Comparison of ENCODE assay signal across 22 mouse cellular contexts in the genomic region with DNA sequence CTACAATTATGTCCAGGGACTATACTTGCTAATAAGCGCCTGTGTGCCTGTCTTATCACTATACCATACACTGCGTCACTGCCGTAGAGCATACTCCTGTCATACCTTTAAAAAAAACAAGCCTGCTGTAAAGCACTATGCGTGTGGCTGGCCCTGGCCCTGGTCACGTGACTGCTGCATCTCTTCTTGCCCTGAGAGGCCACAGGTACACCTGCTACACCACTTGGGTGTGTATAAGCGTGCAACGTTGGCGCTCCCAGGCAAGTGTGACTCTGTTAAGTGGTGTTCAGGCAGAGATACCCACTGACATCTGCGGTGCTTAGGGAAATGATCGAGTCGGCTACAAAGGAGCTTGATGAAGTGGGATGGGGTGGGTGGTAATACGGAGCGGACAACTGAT. TPM values are rescaled to one million over a fixed set of nuclear protein-coding genes. Genes with fewer than 3 reads are reported as not detected.
A peak's percentile ranks its signal among the peaks of the same experiment; 100 is the strongest.
DNase-seq lines count a peak whose midpoint lies in the region; ATAC-seq and TF ChIP-seq lines count a peak whose summit lies in the region.
"Had no signal": no experiment of that assay in that cellular context is flagged by ENCODE, and none has a peak within 500 bp of the region (broad histone marks: within the 10 kb centered on the region; RNA-seq: fewer than 3 reads in every experiment).

No protein-coding gene starts in this region.

- H3K4me3 ChIP-seq in testis, adult 2 months (ENCODE audit: control insufficient read depth, low read depth, low read length): peak overlapping the region; percentile 34
- H3K4me3 ChIP-seq in MEL (ENCODE audit: control insufficient read depth in 1 of 2, insufficient read depth in 1 of 2, low read depth in 2 of 2, low read length in 2 of 2): no peak overlapping the region
- no peak overlapping the region for H3K4me3 ChIP-seq in stomach, postnatal 0 days (ENCODE audit: low read depth, low read length)
- no peak overlapping the region for H3K4me3 ChIP-seq in intestine, embryonic 16.5 days (ENCODE audit: low read length)
- H3K4me3 ChIP-seq: embryonic facial prominence, embryonic 10.5 days; embryonic facial prominence, embryonic 12.5 days; forebrain, embryonic 13.5 days; forebrain, embryonic 15.5 days had no signal

- DNase-seq in heart, adult 11 months: peak; percentile 90
- no peak for DNase-seq in heart, postnatal 36 days
- no peak for DNase-seq in testis, postnatal 14 days (ENCODE audit: low spot score)
- DNase-seq in MEL (ENCODE audit: low read depth, low spot score): no peak
- no peak for DNase-seq in stomach, postnatal 0 days (ENCODE audit: low spot score)
- DNase-seq in kidney, postnatal 10 days: no peak
- DNase-seq: adrenal gland, adult 2 months; adrenal gland, postnatal 10 days; adrenal gland, postnatal 25 days; cerebellum, adult 11 months; cerebellum, adult 18-20 months; cerebellum, adult 9-10 months; cerebellum, postnatal 10 days; cerebellum, postnatal 25 days; forebrain, postnatal 0 days had no signal

- H3K4me1 ChIP-seq in testis, adult 2 months (ENCODE audit: control insufficient read depth, insufficient read depth, low read length): peaks cover 10% of the 10 kb centered on the region
- H3K4me1 ChIP-seq in MEL (ENCODE audit: control insufficient read depth in 1 of 2, insufficient read depth in 2 of 2, low read length in 2 of 2): peaks cover 0 to 10% of the 10 kb centered on the region in 2 experiments; a peak in 2 of 4 replicates
- H3K4me1 ChIP-seq in stomach, postnatal 0 days (replicated peaks; ENCODE audit: control insufficient read depth, insufficient read depth): no peaks in the 10 kb centered on the region
- no peaks in the 10 kb centered on the region for H3K4me1 ChIP-seq in intestine, embryonic 16.5 days (ENCODE audit: control insufficient read depth, insufficient read depth, low read length)
- H3K4me1 ChIP-seq: forebrain, embryonic 13.5 days; forebrain, embryonic 15.5 days had no signal

- ATAC-seq in stomach, postnatal 0 days (ENCODE audit: low FRiP score, low TSS enrichment): 0 out of 2 replicates have a peak, but pooled peaks have one; percentile 47
- ATAC-seq in intestine, embryonic 16.5 days: no peak
- ATAC-seq: forebrain, embryonic 13.5 days; forebrain, embryonic 15.5 days; forebrain, postnatal 0 days had no signal

- H3K4me2 ChIP-seq in stomach, postnatal 0 days (replicated peaks; ENCODE audit: low read depth): no peak overlapping the region
- H3K4me2 ChIP-seq in intestine, embryonic 16.5 days (ENCODE audit: low read depth, low read length): no peak overlapping the region
- H3K4me2 ChIP-seq: embryonic facial prominence, embryonic 12.5 days; forebrain, embryonic 13.5 days; forebrain, embryonic 15.5 days had no signal

- H3K9me3 ChIP-seq in MEL (replicated peaks; ENCODE audit: insufficient read depth, low read length): no peaks in the 10 kb centered on the region
- no peaks in the 10 kb centered on the region for H3K9me3 ChIP-seq in stomach, postnatal 0 days (ENCODE audit: control insufficient read depth, low read length)
- no peaks in the 10 kb centered on the region for H3K9me3 ChIP-seq in intestine, embryonic 16.5 days (ENCODE audit: control insufficient read depth, low read length)
- H3K9me3 ChIP-seq: embryonic facial prominence, embryonic 10.5 days; embryonic facial prominence, embryonic 12.5 days; forebrain, embryonic 13.5 days; forebrain, embryonic 15.5 days; G1E had no signal

- WGBS in stomach, postnatal 0 days: 88% methylated on average over 13 of the region's 13 CpGs
- WGBS in intestine, embryonic 16.5 days: 88% methylated on average over 13 of the region's 13 CpGs

- intact Hi-C loops in heart, postnatal 36 days (cut with DNase I): no loop called here

- no peaks in the 10 kb centered on the region for H3K27me3 ChIP-seq in testis, adult 2 months (ENCODE audit: control insufficient read depth, insufficient read depth, low read length)
- H3K27me3 ChIP-seq in MEL (ENCODE audit: control insufficient read depth in 1 of 2, insufficient read depth in 2 of 2, low read length in 2 of 2): no peaks in the 10 kb centered on the region
- no peaks in the 10 kb centered on the region for H3K27me3 ChIP-seq in stomach, postnatal 0 days (ENCODE audit: control insufficient read depth, insufficient read depth, low read length)
- no peaks in the 10 kb centered on the region for H3K27me3 ChIP-seq in intestine, embryonic 16.5 days (replicated peaks; ENCODE audit: control insufficient read depth, insufficient read depth, low read length)
- H3K27me3 ChIP-seq: embryonic facial prominence, embryonic 12.5 days; forebrain, embryonic 13.5 days; forebrain, embryonic 15.5 days had no signal

- no peak overlapping the region for H3K27ac ChIP-seq in testis, adult 2 months (ENCODE audit: control insufficient read depth, insufficient read depth, low read depth, low read length)
- no peak overlapping the region for H3K27ac ChIP-seq in MEL (ENCODE audit: control insufficient read depth, low read depth, low read length)
- no peak overlapping the region for H3K27ac ChIP-seq in stomach, postnatal 0 days (replicated peaks)
- H3K27ac ChIP-seq in intestine, embryonic 16.5 days (ENCODE audit: low read length): no peak overlapping the region
- H3K27ac ChIP-seq: embryonic facial prominence, embryonic 10.5 days; embryonic facial prominence, embryonic 12.5 days; forebrain, embryonic 13.5 days; forebrain, embryonic 15.5 days had no signal

- TF ChIP-seq RAD21 in MEL (IDR thresholded peaks at IDR 0.05; ENCODE audit: low read depth, low read length): no peak

- H3K36me3 ChIP-seq in testis, adult 2 months (ENCODE audit: control insufficient read depth, insufficient read depth, low read length): no peaks in the 10 kb centered on the region
- H3K36me3 ChIP-seq in MEL (ENCODE audit: control insufficient read depth in 1 of 2, insufficient read depth in 2 of 2, low read length in 2 of 2): peaks cover 0 to 8% of the 10 kb centered on the region in 2 experiments; a peak in 2 of 4 replicates
- H3K36me3 ChIP-seq in stomach, postnatal 0 days (ENCODE audit: control insufficient read depth, insufficient read depth, low read length): no peaks in the 10 kb centered on the region
- no peaks in the 10 kb centered on the region for H3K36me3 ChIP-seq in intestine, embryonic 16.5 days (ENCODE audit: control insufficient read depth, insufficient read depth, low read length)
- H3K36me3 ChIP-seq: embryonic facial prominence, embryonic 10.5 days; embryonic facial prominence, embryonic 12.5 days; forebrain, embryonic 15.5 days; G1E had no signal

- no peak for TF ChIP-seq CTCF in testis, adult 2 months (IDR thresholded peaks at IDR 0.05; ENCODE audit: control insufficient read depth, insufficient read depth, insufficient replicate concordance, low read depth, low read length)
- no peak for TF ChIP-seq CTCF in MEL (IDR thresholded peaks at IDR 0.05 in 2 of 3, conservative IDR thresholded peaks at IDR 0.05 in 1 of 3; ENCODE audit: control insufficient read depth in 1 of 3, insufficient read depth in 1 of 3, low read depth in 2 of 3, low read length in 3 of 3, poor library complexity in 1 of 3, severe bottlenecking in 1 of 3)
- no peak for TF ChIP-seq CTCF in stomach, postnatal 0 days (IDR thresholded peaks at IDR 0.05; ENCODE audit: low read depth)

- H3K79me2 ChIP-seq in MEL (ENCODE audit: control insufficient read depth, insufficient read depth, low read length, poor library complexity): no peaks in the 10 kb centered on the region

- no peak for TF ChIP-seq POLR2A in testis, adult 2 months (IDR thresholded peaks at IDR 0.05; ENCODE audit: control insufficient read depth, low read depth, low read length)
- no peak for TF ChIP-seq POLR2A in MEL (IDR thresholded peaks at IDR 0.05; ENCODE audit: control insufficient read depth in 1 of 2, insufficient read depth in 1 of 2, low read depth in 1 of 2, low read length in 2 of 2, poor library complexity in 1 of 2)

- no peak for TF ChIP-seq EP300 in MEL (IDR thresholded peaks at IDR 0.05; ENCODE audit: low read depth in 1 of 2, low read length in 2 of 2)
- no peak for TF ChIP-seq EP300 in stomach, postnatal 0 days (optimal IDR thresholded peaks at IDR 0.05)

- no peak overlapping the region for H3K9ac ChIP-seq in MEL (ENCODE audit: control insufficient read depth, low read depth, low read length, poor library complexity, severe bottlenecking)
- H3K9ac ChIP-seq in stomach, postnatal 0 days (ENCODE audit: low read length): no peak overlapping the region
- H3K9ac ChIP-seq in intestine, embryonic 16.5 days (ENCODE audit: low read depth, low read length): no peak overlapping the region
- H3K9ac ChIP-seq: embryonic facial prominence, embryonic 12.5 days; forebrain, embryonic 13.5 days; forebrain, embryonic 15.5 days; forebrain, postnatal 0 days had no signal

TF ChIP-seq in MEL, 35 proteins besides CTCF, POLR2A, EP300 and RAD21:
- TF ChIP-seq USF1 (IDR thresholded peaks at IDR 0.05; ENCODE audit: low read depth, low read length) (peak; percentile 57), JUND (IDR thresholded peaks at IDR 0.05; ENCODE audit: low read depth, low read length) (no peak)

RNA-seq across cellular contexts. Expression of a gene that starts 17.5 kb away (rescaled TPM):
- total RNA-seq in heart, postnatal 36 days (2021): 10 to 100 TPM; 13.7 to 19.6 TPM
- polyA plus RNA-seq in testis, adult 2 months (2012; rRNA removed): 10.6 and 11.2 TPM in 2 replicates
- 2.1 and 2.3 TPM in 2 replicates for total RNA-seq in MEL (2012; rRNA removed)
- 1 to 10 TPM in 1 of 2 experiments, not detected in 1; 2.7 TPM for polyA plus RNA-seq in MEL (2012; ENCODE audit: insufficient read depth in 1 of 2, insufficient read length in 2 of 2, low read depth in 1 of 2, low replicate concordance in 2 of 2, missing spikeins in 1 of 2)
- 30.6 and 32.1 TPM in 2 replicates for polyA plus RNA-seq in stomach, postnatal 0 days (2015; fragmentation: Nextera tagmentation; extraction: Ambion mirVana)
- polyA plus RNA-seq in intestine, embryonic 16.5 days (2015; fragmentation: Nextera tagmentation; extraction: Ambion mirVana): 28.0 and 28.2 TPM in 2 replicates
- polyA plus RNA-seq: G1E had no signal
